Mouse (Mus musculus) CH12.LX (cell line): ENCODE results near the gene Madd. TPM values are rescaled to one million over a fixed set of nuclear protein-coding genes. Genes with fewer than 3 reads are reported as not detected.

Source experiments
- DNase-seq: peaks from one replicate; pipeline ENCODE4 v3.0.0-alpha.2; 2013; ENCODE audit errors: extremely low read depth
- H3K27ac ChIP-seq: 2 replicates; pipeline ENCODE4 v1.5.1; 2012; ENCODE audit warnings: low read depth, mild to moderate bottlenecking, control low read depth, moderate library complexity; ENCODE audit not compliant: insufficient read depth
- H3K27me3 ChIP-seq: replicated peaks from 2 replicates; pipeline ENCODE3; 2012; ENCODE audit warnings: inconsistent platforms
- H3K36me3 ChIP-seq, 2 experiments: replicated peaks in 1 of 2; 2 replicates each; pipeline versions ENCODE3 to v1.6.1; 2012; ENCODE audit warnings: inconsistent platforms in 1 of 2, low read length in 1 of 2, mild to moderate bottlenecking in 1 of 2, mixed read lengths in 1 of 2, moderate library complexity in 1 of 2; ENCODE audit not compliant: control insufficient read depth in 1 of 2, insufficient read depth in 1 of 2
- H3K4me1 ChIP-seq, 2 experiments: 2 replicates each; pipeline ENCODE4 v1.6.1; 2012; ENCODE audit warnings: inconsistent platforms in 1 of 2, moderate library complexity in 1 of 2; ENCODE audit not compliant: insufficient read depth in 2 of 2, control insufficient read depth in 1 of 2
- H3K4me2 ChIP-seq: 2 replicates; pipeline ENCODE4 v1.6.1; 2012; ENCODE audit warnings: low read depth, mild to moderate bottlenecking, control low read depth; ENCODE audit not compliant: poor library complexity, insufficient read depth, severe bottlenecking
- H3K4me3 ChIP-seq, 3 experiments: fragments of 150-350 bp in 1 of 3; sonication (generic) in 1 of 3; replicated peaks in 1 of 3; 2 replicates each; pipeline versions ENCODE3 to v1.5.1; 2011 to 2012; ENCODE audit warnings: low read depth in 2 of 3, low read length in 2 of 3, mild to moderate bottlenecking in 2 of 3, moderate library complexity in 2 of 3, control low read depth in 1 of 3, improper control_type of control experiment in 1 of 3, inconsistent platforms in 1 of 3, mixed read lengths in 1 of 3; ENCODE audit not compliant: poor library complexity in 1 of 3
- H3K79me2 ChIP-seq: replicated peaks from 2 replicates; pipeline ENCODE4 v1.6.1; 2012; ENCODE audit warnings: mild to moderate bottlenecking, moderate library complexity; ENCODE audit not compliant: control insufficient read depth, poor library complexity, insufficient read depth, severe bottlenecking; ENCODE audit errors: extremely low read depth
- H3K9ac ChIP-seq: 2 replicates; pipeline ENCODE4 v1.6.1; 2012; ENCODE audit warnings: low read depth, mild to moderate bottlenecking, control low read depth, moderate library complexity; ENCODE audit not compliant: insufficient read depth
- H3K9me3 ChIP-seq: replicated peaks from 2 replicates; pipeline ENCODE3; 2012; ENCODE audit warnings: low read length, inconsistent platforms, mixed read lengths
- BHLHE40 ChIP-seq: IDR thresholded peaks from 2 replicates; pipeline ENCODE4 v1.6.1; 2011; ENCODE audit warnings: mild to moderate bottlenecking, low read depth, low read length, improper control_type of control experiment
- CHD1 ChIP-seq: IDR thresholded peaks from 2 replicates; pipeline ENCODE4 v1.6.1; 2012; ENCODE audit warnings: low read depth, low read length, improper control_type of control experiment, inconsistent platforms
- ELF1 ChIP-seq: IDR thresholded peaks from 2 replicates; pipeline ENCODE4 v1.6.1; 2014; ENCODE audit warnings: low read depth, mild to moderate bottlenecking, inconsistent platforms, low read length, improper control_type of control experiment
- HCFC1 ChIP-seq: IDR thresholded peaks from 2 replicates; pipeline ENCODE4 v1.6.1; 2012; ENCODE audit warnings: low read depth, mild to moderate bottlenecking, inconsistent platforms, low read length, improper control_type of control experiment
- IRF4 ChIP-seq: IDR thresholded peaks from 2 replicates; pipeline ENCODE4 v1.6.1; 2014; ENCODE audit warnings: low read depth, mild to moderate bottlenecking, inconsistent platforms, low read length, improper control_type of control experiment
- KAT2A ChIP-seq: IDR thresholded peaks from 2 replicates; pipeline ENCODE4 v1.6.1; 2012; ENCODE audit warnings: low read length, improper control_type of control experiment, inconsistent platforms; ENCODE audit not compliant: insufficient replicate concordance
- MAX ChIP-seq: IDR thresholded peaks from 2 replicates; pipeline ENCODE4 v1.6.1; 2011; ENCODE audit warnings: low read length, improper control_type of control experiment
- MXI1 ChIP-seq: IDR thresholded peaks from 2 replicates; pipeline ENCODE4 v1.6.1; 2011; ENCODE audit warnings: mild to moderate bottlenecking, low read depth, low read length, improper control_type of control experiment
- MYC ChIP-seq: IDR thresholded peaks from 2 replicates; pipeline ENCODE4 v1.6.1; 2011; ENCODE audit warnings: low read depth, mild to moderate bottlenecking, improper control_type of control experiment, low read length
- RAD21 ChIP-seq: IDR thresholded peaks from 2 replicates; pipeline ENCODE4 v1.6.1; 2011; ENCODE audit warnings: low read depth, mild to moderate bottlenecking, low read length, improper control_type of control experiment, moderate library complexity
- USF1 ChIP-seq: IDR thresholded peaks from 2 replicates; pipeline ENCODE4 v1.6.1; 2014; ENCODE audit warnings: low read depth, mild to moderate bottlenecking, inconsistent platforms, low read length, improper control_type of control experiment
- ZNF384 ChIP-seq: IDR thresholded peaks from 2 replicates; pipeline ENCODE4 v1.6.1; 2012; ENCODE audit warnings: low read depth, low read length, improper control_type of control experiment, inconsistent platforms
- dilution Hi-C: fragments of 300-500 bp; cut with MboI; formaldehyde crosslinking; loops from 2 replicates; pipeline ENCODE4 v1.14.3; 2020; ENCODE audit warnings: low sequenced_read_pairs; ENCODE audit not compliant: extremely low pct_unique_long_range_greater_than_20kb, extremely low pct_ligation_motif_present
- in situ Hi-C: fragments of 300-500 bp; cut with MboI; formaldehyde crosslinking; loops from 3 replicates; pipeline ENCODE4 v1.14.3; 2019; ENCODE audit warnings: low sequenced_read_pairs, low pct_ligation_motif_present, low pct_unique_long_range_greater_than_20kb, mixed read lengths
- polyA plus RNA-seq: library from polyadenylated mRNA; unstranded; fragments of >175 nt; gene quantifications from 2 replicates; pipeline ENCODE4 v1.2.1, GENCODE M21; 2012; ENCODE audit warnings: low read depth; ENCODE audit not compliant: insufficient read length
- total RNA-seq, 2 experiments: library from RNA; depleted of rRNA; stranded (reverse); fragments of 300-350 nt in 1 of 2; fragments of >200 nt in 1 of 2; gene quantifications; 2 replicates each; pipeline ENCODE4 v1.2.3; 2012 to 2014

Madd gene
- total and polyA plus RNA-seq, 3 experiments = 4.8 to 15.6 (median 14.6) TPM

- TF ChIP-seq MYC (peak; percentile 80; the same call in 1 of the 2 replicates), BHLHE40 (0 out of 2 replicates have a peak, but pooled peaks have one; percentile 34), ZNF384 (no peak), MAX (0 out of 2 replicates have a peak, but pooled peaks have one; percentile 16)
- TF ChIP-seq, all 38 proteins: peak for 16
Measured at GRCm38 (mm10) chr2:91187431-91187830, 3.8 kb upstream of the Madd start (continued).

- Histone ChIP-seq H3K27ac (no peak overlapping the region), H3K36me3 (no peaks in the 10 kb centered on the region), H3K9me3 (no peaks in the 10 kb centered on the region), H3K27me3 (no peaks in the 10 kb centered on the region), H3K4me2 (no peak overlapping the region), H3K79me2 (peaks cover 8% of the 10 kb centered on the region; the same call in 1 of the 2 replicates), H3K4me3 (no peak overlapping the region), H3K9ac (no peak overlapping the region), H3K4me1 (peaks cover 18 to 27% of the 10 kb centered on the region in 2 experiments)
- dilution Hi-C loops = no loop called here
- TF ChIP-seq RAD21 (no peak), ZNF384 (no peak), IRF4 (no peak)
- in situ Hi-C loops = no loop called here
- no peak for DNase-seq
Measured at GRCm38 (mm10) chr2:91186208-91186607, 2.6 kb upstream of the Madd start.

- TF ChIP-seq HCFC1 = peak; percentile 88
- TF ChIP-seq CHD1 = peak; percentile 99
- no peak for TF ChIP-seq MXI1
- peak; percentile 69; the same call in 1 of the 2 replicates for TF ChIP-seq KAT2A
- peak; percentile 37; the same call in 1 of the 2 replicates for TF ChIP-seq ELF1
- no peak for TF ChIP-seq USF1
- H3K9me3 ChIP-seq = no peaks in the 10 kb centered on the region
- H3K4me3 ChIP-seq = peak overlapping the region; percentile 77 to 87 (median 83)
- H3K27ac ChIP-seq = peak overlapping the region; percentile 31; the same call in 1 of the 2 replicates
- peaks cover 8% of the 10 kb centered on the region for H3K79me2 ChIP-seq
- no peaks in the 10 kb centered on the region for H3K27me3 ChIP-seq
- peaks cover 5 to 11% of the 10 kb centered on the region in 2 experiments for H3K36me3 ChIP-seq
- DNase-seq = peak; percentile 99
- peaks cover 18 to 34% of the 10 kb centered on the region in 2 experiments for H3K4me1 ChIP-seq
- H3K4me2 ChIP-seq = peak overlapping the region; percentile 50
- dilution Hi-C loops (no loop called here), in situ Hi-C loops (no loop called here)
- H3K9ac ChIP-seq = peak overlapping the region; percentile 77
Measured at GRCm38 (mm10) chr2:91183148-91183513, 506 bp downstream of the Madd start.
